ENCODE assay signal across 16 mouse cellular contexts in genomic region chr7:45551512-45551883, GRCm38 (mm10). TPM values are rescaled to one million over a fixed set of nuclear protein-coding genes. Genes with fewer than 3 reads are reported as not detected.
"Had no signal": no experiment of that assay in that cellular context is flagged by ENCODE, and none has a peak within 500 bp of the region (broad histone marks: within the 10 kb centered on the region; RNA-seq: fewer than 3 reads in every experiment).

No protein-coding gene starts in this region.

- H3K4me2 ChIP-seq: lung, embryonic 14.5 days; midbrain, embryonic 12.5 days; neural tube, embryonic 13.5 days; stomach, embryonic 15.5 days had no signal

- H3K27ac ChIP-seq: midbrain, embryonic 10.5 days; midbrain, embryonic 12.5 days; neural tube, embryonic 13.5 days; stomach, embryonic 15.5 days; stomach, postnatal 0 days had no signal

- H3K9ac ChIP-seq: lung, embryonic 14.5 days; neural tube, embryonic 13.5 days; stomach, embryonic 15.5 days had no signal

- ATAC-seq: midbrain, embryonic 16.5 days had no signal

- DNase-seq: lung, adult 18-20 months; lung, embryonic 14.5 days; lung, postnatal 10 days; lung, postnatal 4 days; midbrain, embryonic 14.5 days; right cerebral cortex, postnatal 14 days; thymus, adult 2 months; thymus, postnatal 25 days; thymus, postnatal 4 days had no signal

- H3K4me3 ChIP-seq: midbrain, embryonic 10.5 days; midbrain, embryonic 12.5 days; myocyte; neural tube, embryonic 13.5 days; stomach, embryonic 15.5 days had no signal

- H3K27me3 ChIP-seq: midbrain, embryonic 12.5 days; neural tube, embryonic 13.5 days; stomach, embryonic 15.5 days had no signal

- H3K9me3 ChIP-seq: midbrain, embryonic 10.5 days; midbrain, embryonic 12.5 days; neural tube, embryonic 13.5 days; stomach, embryonic 15.5 days had no signal

- H3K36me3 ChIP-seq: midbrain, embryonic 10.5 days; midbrain, embryonic 12.5 days; neural tube, embryonic 13.5 days; stomach, embryonic 15.5 days had no signal

- H3K4me1 ChIP-seq: midbrain, embryonic 12.5 days; neural tube, embryonic 13.5 days; stomach, embryonic 15.5 days had no signal

RNA-seq across cellular contexts. Expression of gene Hsd17b14, which starts 3.2 kb away (rescaled TPM):
- polyA plus RNA-seq: midbrain, embryonic 14.5 days had no signal
